Mouse (Mus musculus): Measurements from ENCODE around the gene Gm20388. TPM values are rescaled to one million over a fixed set of nuclear protein-coding genes. Genes with fewer than 3 reads are reported as not detected.

Gm20388 gene
- total RNA-seq, 2 experiments from 2014 or later, result 2.2 to 7.6 TPM

- H3K27ac ChIP-seq, result peak overlapping the region; percentile 87
- peak in 1 of 2 experiments; percentile 55 for DNase-seq (ENCODE audit: low spot score in 2 of 2)
- no peak for TF ChIP-seq CTCF (conservative IDR thresholded peaks at IDR 0.05)
- peak overlapping the region; percentile 62 for H3K4me3 ChIP-seq
Measured at GRCm38 (mm10) chr8:121906542-121907512, 1996.2 kb downstream of the Gm20388 start.

GRCm38 (mm10) chr8:121907587-121908248 is 1997.1 kb downstream of the Gm20388 start, which contains the start of gene Slc7a5:
Gene Slc7a5 (minus strand): TSS chr8:121907694.
- peak; percentile 94 to 97 for DNase-seq (ENCODE audit: low spot score in 2 of 2)
- Histone ChIP-seq H3K27ac (peak within 1 kb of the TSS; percentile 87), H3K4me3 (peak within 1 kb of the TSS; percentile 62)
- no peak for TF ChIP-seq CTCF (conservative IDR thresholded peaks at IDR 0.05)

GRCm38 (mm10) chr8:121908378-121909147 is 1997.9 kb downstream of the Gm20388 start:
- TF ChIP-seq CTCF (conservative IDR thresholded peaks at IDR 0.05), result no peak
- H3K4me3 ChIP-seq, result no peak overlapping the region; the same call in 1 of the 2 replicates

GRCm38 (mm10) chr8:121909148-121909541 is 1998.5 kb downstream of the Gm20388 start:
- TF ChIP-seq CTCF (conservative IDR thresholded peaks at IDR 0.05), result no peak
- H3K27ac ChIP-seq, result no peak overlapping the region; the same call in 1 of the 2 replicates
- no peak for DNase-seq (ENCODE audit: low spot score in 2 of 2)
- no peak overlapping the region for H3K4me3 ChIP-seq

More at GRCm38 (mm10) chr8:121908378-121909147, 1997.9 kb downstream of the Gm20388 start:
- no peak for DNase-seq (ENCODE audit: low spot score in 2 of 2)
- no peak overlapping the region; the same call in 1 of the 2 replicates for H3K27ac ChIP-seq

GRCm38 (mm10) chr8:121909663-121910062 is 1999.0 kb downstream of the Gm20388 start:
- DNase-seq (ENCODE audit: low spot score in 2 of 2), result peak; percentile 61 to 87
- H3K4me3 ChIP-seq, result no peak overlapping the region
- TF ChIP-seq CTCF (conservative IDR thresholded peaks at IDR 0.05), result peak; percentile 81
- H3K27ac ChIP-seq, result no peak overlapping the region; the same call in 1 of the 2 replicates

- no peak for TF ChIP-seq CTCF (conservative IDR thresholded peaks at IDR 0.05)
- Histone ChIP-seq H3K27ac (peak overlapping the region; percentile 78), H3K4me3 (no peak overlapping the region)
- no peak for DNase-seq (ENCODE audit: low spot score in 2 of 2)
Measured at GRCm38 (mm10) chr8:121911400-121911799, 2000.8 kb downstream of the Gm20388 start.

- TF ChIP-seq CTCF (conservative IDR thresholded peaks at IDR 0.05), result no peak
- Histone ChIP-seq H3K27ac (peak overlapping the region; percentile 78), H3K4me3 (no peak overlapping the region)
- no peak for DNase-seq (ENCODE audit: low spot score in 2 of 2)
Measured at GRCm38 (mm10) chr8:121911987-121912386, 2001.3 kb downstream of the Gm20388 start.

GRCm38 (mm10) chr8:121912831-121913230 is 2002.2 kb downstream of the Gm20388 start:
- Histone ChIP-seq H3K27ac (peak overlapping the region; percentile 78), H3K4me3 (no peak overlapping the region)
- no peak for DNase-seq (ENCODE audit: low spot score in 2 of 2)

GRCm38 (mm10) chr8:121913378-121913777 is 2002.7 kb downstream of the Gm20388 start:
- no peak for TF ChIP-seq CTCF (conservative IDR thresholded peaks at IDR 0.05)
- Histone ChIP-seq H3K4me3 (no peak overlapping the region), H3K27ac (peak overlapping the region; percentile 32; the same call in 1 of the 2 replicates)
- no peak for DNase-seq (ENCODE audit: low spot score in 2 of 2)

More at GRCm38 (mm10) chr8:121912831-121913230, 2002.2 kb downstream of the Gm20388 start:
- no peak for TF ChIP-seq CTCF (conservative IDR thresholded peaks at IDR 0.05)

GRCm38 (mm10) chr8:121919158-121919557 is 2008.5 kb downstream of the Gm20388 start:
- no peak for DNase-seq (ENCODE audit: low spot score in 2 of 2)
- no peak for TF ChIP-seq CTCF (conservative IDR thresholded peaks at IDR 0.05)
- no peak overlapping the region for H3K4me3 ChIP-seq
- H3K27ac ChIP-seq, result no peak overlapping the region

GRCm38 (mm10) chr8:121919731-121920130 is 2009.1 kb downstream of the Gm20388 start:
- DNase-seq (ENCODE audit: low spot score in 2 of 2), result no peak
- no peak for TF ChIP-seq CTCF (conservative IDR thresholded peaks at IDR 0.05)
- Histone ChIP-seq H3K27ac (peak overlapping the region; percentile 28; the same call in 1 of the 2 replicates), H3K4me3 (no peak overlapping the region)

GRCm38 (mm10) chr8:121921582-121921981 is 2010.9 kb downstream of the Gm20388 start:
- no peak for DNase-seq (ENCODE audit: low spot score in 2 of 2)
- TF ChIP-seq CTCF (conservative IDR thresholded peaks at IDR 0.05), result no peak
- Histone ChIP-seq H3K27ac (peak overlapping the region; percentile 79), H3K4me3 (no peak overlapping the region)
